Mouse (Mus musculus) lung, embryonic 16.5 days (tissue): ENCODE results near the gene Dazap1. TPM values are rescaled to one million over a fixed set of nuclear protein-coding genes. Genes with fewer than 3 reads are reported as not detected.

ENCODE experiments used
- ATAC-seq: fragments of 200-750 bp; cut with Nextera tagmentation; 2 replicates; pipeline ENCODE4 v1.8.0; 2017; ENCODE audit warnings: low read depth, mild to moderate bottlenecking, moderate library complexity
- H3K27ac ChIP-seq: fragments of 300-500 bp; sonication (generic); 2 replicates; pipeline ENCODE4 v1.5.1; 2014; ENCODE audit warnings: mild to moderate bottlenecking, control low read depth, low read length
- H3K27me3 ChIP-seq: fragments of 300-500 bp; sonication (generic); 2 replicates; pipeline ENCODE4 v1.6.1; 2014; ENCODE audit warnings: low read depth, low read length, mixed read lengths; ENCODE audit not compliant: control insufficient read depth, insufficient read depth
- H3K36me3 ChIP-seq: fragments of 300-500 bp; sonication (generic); 2 replicates; pipeline ENCODE4 v1.6.1; 2014; ENCODE audit warnings: low read length; ENCODE audit not compliant: control insufficient read depth, insufficient read depth
- H3K4me1 ChIP-seq: fragments of 300-500 bp; sonication (generic); replicated peaks from 2 replicates; pipeline ENCODE4 v1.6.1; 2014; ENCODE audit warnings: low read length, mixed read lengths; ENCODE audit not compliant: control insufficient read depth, insufficient read depth
- H3K4me2 ChIP-seq: fragments of 300-500 bp; sonication (generic); 2 replicates; pipeline ENCODE4 v1.6.1; 2014; ENCODE audit warnings: low read depth, low read length, control low read depth
- H3K4me3 ChIP-seq: fragments of 300-500 bp; sonication (generic); 2 replicates; pipeline ENCODE4 v1.5.1; 2014; ENCODE audit warnings: mild to moderate bottlenecking, low read length, control low read depth
- H3K9ac ChIP-seq: fragments of 300-500 bp; sonication (generic); 2 replicates; pipeline ENCODE4 v1.6.1; 2014; ENCODE audit warnings: low read length, control low read depth
- H3K9me3 ChIP-seq: fragments of 300-500 bp; sonication (generic); 2 replicates; pipeline ENCODE4 v1.6.1; 2016; ENCODE audit warnings: low read length; ENCODE audit not compliant: control insufficient read depth
- WGBS: fragments of 180-500 bp; shearing (Covaris S2); extraction: QIAGEN DNeasy Blood & Tissue Kit; methylation state at CpG from one replicate; pipeline ENCODE4 v1.1.7; 2014; 5-methylcytosine and 5-hydroxymethylcytosine counted together
- polyA plus RNA-seq: library from polyadenylated mRNA; unstranded; fragments of >200 nt; fragmentation: Nextera tagmentation; extraction: Ambion mirVana; gene quantifications from 2 replicates; pipeline ENCODE4 v1.2.1, GENCODE M21; 2015

Gene Dazap1
- polyA plus RNA-seq, 1 experiment from 2014 or later = 50.6 TPM

- Histone ChIP-seq H3K36me3 (peaks cover 25% of the 10 kb centered on the region), H3K9ac (no peak overlapping the region), H3K27ac (no peak overlapping the region), H3K27me3 (no peaks in the 10 kb centered on the region), H3K4me2 (no peak overlapping the region), H3K9me3 (no peaks in the 10 kb centered on the region), H3K4me1 (peaks cover 13% of the 10 kb centered on the region), H3K4me3 (no peak overlapping the region)
- WGBS = 94% methylated on average over 26 of the region's 26 CpGs
- no peak for ATAC-seq
Observed at GRCm38 (mm10) chr10:80254331-80255297, 6.7 kb upstream of the Dazap1 start.

- no peaks in the 10 kb centered on the region for H3K27me3 ChIP-seq
- no peak overlapping the region for H3K4me3 ChIP-seq
- WGBS = 81% methylated on average over 5 of the region's 5 CpGs
- ATAC-seq = no peak
- no peak overlapping the region for H3K9ac ChIP-seq
- no peak overlapping the region for H3K4me2 ChIP-seq
- H3K4me1 ChIP-seq = peaks cover 15% of the 10 kb centered on the region
- H3K36me3 ChIP-seq = peaks cover 25% of the 10 kb centered on the region
- no peaks in the 10 kb centered on the region for H3K9me3 ChIP-seq
- H3K27ac ChIP-seq = no peak overlapping the region
Observed at GRCm38 (mm10) chr10:80255881-80256535, 5.3 kb upstream of the Dazap1 start.

GRCm38 (mm10) chr10:80257936-80258335 lies 3.4 kb upstream of the Dazap1 start:
- H3K36me3 ChIP-seq = peaks cover 25% of the 10 kb centered on the region
- peaks cover 15% of the 10 kb centered on the region for H3K4me1 ChIP-seq
- ATAC-seq = no peak
- 65% methylated on average over 2 of the region's 2 CpGs for WGBS
- H3K4me2 ChIP-seq = no peak overlapping the region
- no peak overlapping the region for H3K4me3 ChIP-seq
- H3K9me3 ChIP-seq = no peaks in the 10 kb centered on the region
- no peak overlapping the region for H3K27ac ChIP-seq
- no peaks in the 10 kb centered on the region for H3K27me3 ChIP-seq
- H3K9ac ChIP-seq = no peak overlapping the region

DNA sequence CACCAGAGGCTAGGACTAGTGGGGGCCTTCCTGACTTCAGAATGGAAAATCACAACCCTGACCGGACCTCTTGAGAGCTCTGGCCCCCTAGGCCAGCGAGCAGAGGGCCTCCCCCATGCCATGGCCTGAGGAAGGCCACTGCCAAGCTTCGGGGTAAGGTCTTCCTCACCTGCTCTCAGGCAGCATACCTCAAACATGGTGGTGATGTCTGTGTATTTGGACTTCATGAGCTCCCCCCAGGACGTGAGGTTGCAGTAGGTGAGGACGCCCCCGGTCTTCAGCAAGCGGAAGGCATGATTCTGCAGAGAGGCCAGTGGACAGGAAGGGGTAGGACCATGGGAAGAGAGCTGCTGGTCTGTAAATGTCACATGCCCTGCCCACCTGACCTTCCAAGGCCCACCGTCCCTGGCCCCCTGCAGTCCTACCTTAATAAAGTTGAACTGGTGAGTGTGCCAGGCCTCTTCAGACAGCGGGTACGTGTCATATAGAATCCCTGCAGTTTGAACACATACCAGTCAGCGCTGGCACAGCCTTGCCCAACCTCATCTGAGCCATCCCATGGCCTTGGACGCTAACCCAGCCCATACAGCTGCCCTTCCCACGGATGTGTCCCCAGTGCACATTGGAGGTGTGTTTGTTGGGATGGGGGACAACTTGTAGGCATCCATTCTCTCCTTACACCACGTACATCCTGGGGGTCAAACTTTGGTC lies 2.4 kb upstream of the Dazap1 start:
- 87% methylated on average over 14 of the region's 14 CpGs for WGBS
- H3K27ac ChIP-seq = no peak overlapping the region
- no peak for ATAC-seq
- H3K36me3 ChIP-seq = peaks cover 25% of the 10 kb centered on the region
- no peaks in the 10 kb centered on the region for H3K27me3 ChIP-seq
- H3K9ac ChIP-seq = no peak overlapping the region
- no peak overlapping the region for H3K4me3 ChIP-seq
- H3K9me3 ChIP-seq = no peaks in the 10 kb centered on the region
- H3K4me1 ChIP-seq = peaks cover 19% of the 10 kb centered on the region
- H3K4me2 ChIP-seq = no peak overlapping the region

DNA sequence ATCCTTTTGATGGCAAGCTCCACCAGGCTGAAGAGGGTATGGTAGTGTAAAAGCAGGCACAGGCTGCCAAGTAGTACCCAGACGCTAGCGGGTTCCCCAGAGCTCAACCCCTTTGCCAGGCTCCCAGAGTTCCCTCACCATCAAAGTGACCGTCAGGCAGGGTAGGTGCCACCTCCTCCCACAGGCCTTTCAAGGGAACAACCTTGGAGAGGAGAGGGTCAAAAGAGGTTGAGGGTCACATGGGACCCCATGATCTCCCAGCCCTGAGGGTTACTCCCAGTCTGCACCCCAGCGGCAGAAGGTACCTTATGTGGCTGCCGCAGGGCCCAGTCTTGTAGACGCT lies 1.9 kb upstream of the Dazap1 start:
- peak overlapping the region; percentile 89 for H3K4me2 ChIP-seq
- H3K27ac ChIP-seq = no peak overlapping the region
- WGBS = 82% methylated on average over 6 of the region's 6 CpGs
- no peak for ATAC-seq
- peaks cover 21% of the 10 kb centered on the region for H3K36me3 ChIP-seq
- H3K27me3 ChIP-seq = no peaks in the 10 kb centered on the region
- peak overlapping the region; percentile 63 for H3K4me3 ChIP-seq
- H3K4me1 ChIP-seq = peaks cover 19% of the 10 kb centered on the region
- no peaks in the 10 kb centered on the region for H3K9me3 ChIP-seq
- H3K9ac ChIP-seq = peak overlapping the region; percentile 71

DNA sequence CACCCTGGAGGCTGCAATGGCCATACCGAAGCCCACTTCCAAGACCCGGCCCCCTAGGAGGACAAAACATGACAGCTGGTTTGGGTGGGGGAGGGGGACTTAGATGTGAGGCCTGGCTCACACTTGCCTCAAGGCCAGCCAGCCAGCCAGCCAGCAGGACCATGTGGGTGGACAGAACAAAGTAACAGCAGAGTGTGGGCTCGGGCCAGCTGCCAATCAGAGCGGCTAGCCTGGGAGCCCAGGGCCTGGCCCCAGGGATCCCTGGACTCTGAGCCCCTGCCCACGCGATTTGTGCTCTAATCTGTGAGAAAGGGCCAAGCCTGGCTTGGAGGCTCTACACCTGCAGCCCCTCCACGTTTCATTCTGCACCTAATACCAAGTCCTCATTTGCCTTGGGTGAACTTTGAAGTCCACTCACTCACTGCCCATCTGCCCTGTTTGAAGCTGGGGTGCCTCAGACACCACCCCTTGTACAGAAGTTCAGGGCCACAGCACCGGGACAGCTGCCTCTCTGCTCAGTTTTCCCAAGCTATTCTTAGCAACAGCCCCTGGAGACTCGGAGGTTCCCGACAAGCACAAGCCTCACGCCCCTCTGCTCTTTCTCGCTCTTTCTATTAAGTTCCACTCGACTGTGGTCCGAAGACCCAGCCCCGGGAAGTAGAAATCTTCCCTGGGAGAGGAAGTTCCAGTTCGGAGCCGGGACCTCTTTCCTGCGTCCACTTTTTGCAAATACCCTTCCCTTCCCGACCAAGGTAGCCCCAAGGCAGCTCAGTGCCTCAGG lies 1.2 kb upstream of the Dazap1 start:
- 5% methylated on average over 19 of the region's 19 CpGs for WGBS
- peaks cover 19% of the 10 kb centered on the region for H3K4me1 ChIP-seq
- H3K27me3 ChIP-seq = no peaks in the 10 kb centered on the region
- peaks cover 15% of the 10 kb centered on the region for H3K36me3 ChIP-seq
- H3K27ac ChIP-seq = peak overlapping the region; percentile 71
- H3K9ac ChIP-seq = peak overlapping the region; percentile 71
- H3K9me3 ChIP-seq = no peaks in the 10 kb centered on the region
- H3K4me3 ChIP-seq = peak overlapping the region; percentile 63
- no peak for ATAC-seq
- H3K4me2 ChIP-seq = peak overlapping the region; percentile 89

DNA sequence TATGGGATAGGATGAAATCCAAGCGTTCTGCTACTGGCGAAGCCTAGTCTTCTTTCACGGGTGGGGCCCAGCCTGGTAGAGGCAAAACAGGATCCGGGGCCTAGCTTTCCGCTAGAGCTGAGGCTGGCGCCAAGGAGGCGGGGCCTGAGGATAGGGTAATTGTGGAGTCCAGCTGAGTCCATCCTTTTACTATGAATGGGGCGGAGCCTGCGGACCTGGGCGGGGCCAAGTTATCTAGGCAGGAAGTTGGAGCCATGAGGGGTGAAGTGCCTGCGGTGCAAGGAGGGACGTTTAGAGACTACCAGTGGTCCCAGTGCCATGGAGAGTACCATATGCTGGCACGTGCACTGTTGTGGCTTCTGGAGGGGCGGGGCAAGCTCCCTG lies 291 bp downstream of the Dazap1 start:
- H3K27ac ChIP-seq = peak overlapping the region; percentile 100
- peaks cover 9% of the 10 kb centered on the region for H3K36me3 ChIP-seq
- ATAC-seq = peak; percentile 79
- peaks cover 25% of the 10 kb centered on the region for H3K4me1 ChIP-seq
- no peaks in the 10 kb centered on the region for H3K27me3 ChIP-seq
- H3K9ac ChIP-seq = peak overlapping the region; percentile 75
- under 1% methylated on average over 14 of the region's 14 CpGs for WGBS
- H3K4me2 ChIP-seq = peak overlapping the region; percentile 89
- no peaks in the 10 kb centered on the region for H3K9me3 ChIP-seq
- H3K4me3 ChIP-seq = peak overlapping the region; percentile 63

DNA sequence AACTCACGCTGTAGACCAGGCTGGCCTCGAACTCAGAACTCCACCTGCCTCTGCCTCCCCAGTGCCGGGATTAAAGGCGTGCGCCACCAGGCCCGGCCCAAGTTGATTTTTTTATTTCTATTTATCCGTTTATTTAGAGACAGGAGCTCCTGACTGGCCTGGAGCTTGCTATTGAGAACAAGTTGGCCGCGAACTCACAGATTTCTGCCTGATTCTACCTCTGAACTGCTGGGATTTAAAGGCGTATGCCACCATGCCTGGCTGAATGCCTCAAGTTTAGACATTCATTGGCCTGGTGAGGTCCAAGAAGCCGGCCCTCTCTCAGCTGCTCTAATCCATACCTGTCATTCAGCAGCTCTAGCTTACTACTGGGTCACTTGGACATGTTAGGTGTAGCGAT lies 883 bp downstream of the Dazap1 start:
- Histone ChIP-seq H3K27ac (peak overlapping the region; percentile 100), H3K9ac (peak overlapping the region; percentile 75), H3K4me1 (peaks cover 31% of the 10 kb centered on the region), H3K4me2 (peak overlapping the region; percentile 89), H3K27me3 (no peaks in the 10 kb centered on the region), H3K36me3 (peaks cover 4% of the 10 kb centered on the region), H3K9me3 (no peaks in the 10 kb centered on the region), H3K4me3 (peak overlapping the region; percentile 63)
- WGBS = 67% methylated on average over 12 of the region's 12 CpGs
- ATAC-seq = no peak
